Mouse (Mus musculus) spleen, adult 2 months (tissue): ENCODE results near the gene 1110032A03Rik. TPM values are rescaled to one million over a fixed set of nuclear protein-coding genes. Genes with fewer than 3 reads are reported as not detected.

ENCODE experiments used
- DNase-seq, 2 experiments: peaks; one replicate each; pipeline versions ENCODE4 v3.0.0 to v3.0.0-alpha.2; 2012 to 2021; ENCODE audit warnings: low spot score in 2 of 2, low read depth in 1 of 2
- H3K27ac ChIP-seq: fragments of 200-500 bp; 2 replicates; pipeline ENCODE4 v1.5.1; 2012; ENCODE audit warnings: low read length, inconsistent platforms; ENCODE audit not compliant: insufficient read depth
- H3K27me3 ChIP-seq: fragments of 200-500 bp; 2 replicates; pipeline ENCODE4 v1.6.1; 2012; ENCODE audit warnings: mild to moderate bottlenecking, moderate library complexity, low read length, inconsistent platforms; ENCODE audit not compliant: control insufficient read depth, insufficient read depth
- H3K36me3 ChIP-seq: fragments of 200-500 bp; 2 replicates; pipeline ENCODE4 v1.6.1; 2012; ENCODE audit warnings: mild to moderate bottlenecking, low read length, inconsistent platforms; ENCODE audit not compliant: control insufficient read depth, insufficient read depth
- H3K4me1 ChIP-seq: fragments of 200-500 bp; 2 replicates; pipeline ENCODE4 v1.6.1; 2011; ENCODE audit warnings: inconsistent platforms; ENCODE audit not compliant: control insufficient read depth, insufficient read depth, insufficient read length
- H3K4me3 ChIP-seq: fragments of 200-500 bp; 2 replicates; pipeline ENCODE4 v1.5.1; 2011; ENCODE audit warnings: mild to moderate bottlenecking, inconsistent platforms; ENCODE audit not compliant: insufficient read depth, insufficient read length; ENCODE audit errors: extremely low read depth
- CTCF ChIP-seq: fragments of 200-500 bp; IDR thresholded peaks from 2 replicates; pipeline ENCODE4 v1.5.1; 2011; ENCODE audit warnings: mild to moderate bottlenecking, inconsistent platforms; ENCODE audit not compliant: insufficient read depth, insufficient read length, insufficient replicate concordance; ENCODE audit errors: extremely low read depth
- POLR2A ChIP-seq: fragments of 200-500 bp; IDR thresholded peaks from 2 replicates; pipeline ENCODE4 v1.6.1; 2011; ENCODE audit warnings: low read depth, low read length, inconsistent platforms
- WGBS: fragments of 180-500 bp; shearing (Covaris S2); methylation state at CpG from one replicate; pipeline ENCODE4 v1.1.7; 2018; 5-methylcytosine and 5-hydroxymethylcytosine counted together
- polyA plus RNA-seq: library from polyadenylated mRNA; depleted of rRNA; stranded (reverse); fragments of >200 nt; gene quantifications from 2 replicates; pipeline ENCODE4 v1.2.3, GENCODE M21; 2012

1110032A03Rik gene
- polyA plus RNA-seq, 1 experiment: 9.2 TPM

- WGBS: under 1% methylated on average over 30 of the region's 30 CpGs
- Histone ChIP-seq H3K4me1 (peaks cover 9% of the 10 kb centered on the region), H3K27me3 (no peaks in the 10 kb centered on the region), H3K27ac (no peak overlapping the region), H3K36me3 (peaks cover 6% of the 10 kb centered on the region), H3K4me3 (peak overlapping the region; percentile 79)
- TF ChIP-seq CTCF: no peak
- no peak for TF ChIP-seq POLR2A
- no peak for DNase-seq
These were observed 374 bp upstream of the 1110032A03Rik start for GRCm38 (mm10) chr9:50775662-50776126.

GRCm38 (mm10) chr9:50774026-50774462 is 1.3 kb downstream of the 1110032A03Rik start:
- Histone ChIP-seq H3K27ac (peak overlapping the region; percentile 61; the same call in 1 of the 2 replicates), H3K4me3 (0 out of 2 replicates have a peak overlapping the region, but pooled peaks have one; percentile 8)

GRCm38 (mm10) chr9:50770011-50770410 is 5.3 kb downstream of the 1110032A03Rik start:
- Histone ChIP-seq H3K27ac (no peak overlapping the region), H3K4me1 (peaks cover 4% of the 10 kb centered on the region), H3K27me3 (no peaks in the 10 kb centered on the region), H3K4me3 (no peak overlapping the region), H3K36me3 (no peaks in the 10 kb centered on the region)
- no peak for TF ChIP-seq POLR2A
- TF ChIP-seq CTCF: no peak
- no peak for DNase-seq
- WGBS: 89% methylated on average over 2 of the region's 2 CpGs

More at GRCm38 (mm10) chr9:50774026-50774462, 1.3 kb downstream of the 1110032A03Rik start:
- TF ChIP-seq POLR2A (no peak), CTCF (no peak)
- DNase-seq: peak in 1 of 2 experiments; percentile 72
- H3K4me1 ChIP-seq: peaks cover 9% of the 10 kb centered on the region
- H3K27me3 ChIP-seq: no peaks in the 10 kb centered on the region
- peaks cover under 1% of the 10 kb centered on the region; the same call in 1 of the 2 replicates for H3K36me3 ChIP-seq
- 20% methylated on average over 4 of the region's 4 CpGs for WGBS

- WGBS: 5% methylated on average over 59 of the region's 59 CpGs
- no peaks in the 10 kb centered on the region; the same call in 1 of the 2 replicates for H3K4me1 ChIP-seq
- TF ChIP-seq CTCF: peak; percentile 72
- TF ChIP-seq POLR2A: peak; percentile 14; the same call in 1 of the 2 replicates
- peak within 1 kb of the TSS; percentile 67 for H3K4me3 ChIP-seq
- H3K36me3 ChIP-seq: peaks cover 4% of the 10 kb centered on the region; the same call in 1 of the 2 replicates
- DNase-seq: peak; percentile 96 to 97
- H3K27me3 ChIP-seq: no peaks in the 10 kb centered on the region
- peak within 1 kb of the TSS; percentile 94 for H3K27ac ChIP-seq
These were observed 7.0 kb downstream of the 1110032A03Rik start, which contains the start of gene Fdxacb1 for GRCm38 (mm10) chr9:50768107-50769002. Gene Fdxacb1, plus strand, starts transcription at chr9:50768236.

- H3K4me3 ChIP-seq: peak overlapping the region; percentile 67
- H3K27ac ChIP-seq: peak overlapping the region; percentile 94
- no peaks in the 10 kb centered on the region for H3K27me3 ChIP-seq
- H3K4me1 ChIP-seq: no peaks in the 10 kb centered on the region; the same call in 1 of the 2 replicates
- no peak for DNase-seq
- peaks cover 4% of the 10 kb centered on the region; the same call in 1 of the 2 replicates for H3K36me3 ChIP-seq
- 2% methylated on average over 17 of the region's 17 CpGs for WGBS
- TF ChIP-seq POLR2A (no peak), CTCF (no peak)
These were observed 7.7 kb downstream of the 1110032A03Rik start for GRCm38 (mm10) chr9:50767531-50768106.

GRCm38 (mm10) chr9:50763331-50763730 is 12.0 kb downstream of the 1110032A03Rik start:
- TF ChIP-seq CTCF (no peak), POLR2A (no peak)
- WGBS: 87% methylated on average over 1 of the region's 1 CpGs
- Histone ChIP-seq H3K36me3 (peaks cover 4% of the 10 kb centered on the region; the same call in 1 of the 2 replicates), H3K4me3 (no peak overlapping the region), H3K27me3 (no peaks in the 10 kb centered on the region), H3K4me1 (no peaks in the 10 kb centered on the region), H3K27ac (no peak overlapping the region)
- DNase-seq: no peak
